Mouse (Mus musculus): ENCODE data around the gene Elovl6.

- TF ChIP-seq CTCF (IDR thresholded peaks at IDR 0.05; ENCODE audit: borderline replicate concordance, insufficient read depth, low read depth, low read length) (no peak), POLR2A (IDR thresholded peaks at IDR 0.05; ENCODE audit: borderline replicate concordance, insufficient read depth, low read length) (no peak)
Measured at GRCm38 (mm10) chr3:129533743-129534530, 1.8 kb downstream of the Elovl6 start.

All from cerebellum, adult 2 months (tissue).